Mouse (Mus musculus): ENCODE measurements around the gene Psap.

- TF ChIP-seq CTCF (IDR thresholded peaks at IDR 0.05; ENCODE audit: insufficient read depth, low read depth, low read length) (no peak), POLR2A (IDR thresholded peaks at IDR 0.05; ENCODE audit: insufficient read depth, low read depth, low read length) (no peak)
These were observed 57.6 kb downstream of the Psap start for GRCm38 (mm10) chr10:60335021-60335420.
